Mouse (Mus musculus): ENCODE measurements around the gene Wfikkn2. TPM values are rescaled to one million over a fixed set of nuclear protein-coding genes. Genes with fewer than 3 reads are reported as not detected.
"Not testable (repeated sequence)": the region's sequence is repeated elsewhere in the genome, so short reads cannot be mapped to it uniquely, and the experiment has no call there.

The Wfikkn2 gene
- 1 to 10 TPM; 6.8 to 8.1 (median 7.5) TPM for total RNA-seq (2022)

GRCm38 (mm10) chr11:94245955-94246788 is at the start of gene Wfikkn2:
Gene Wfikkn2 (minus strand): TSS chr11:94246005.
- no peak for DNase-seq (ENCODE audit: low spot score)

- DNase-seq (ENCODE audit: low spot score), result no peak
Observed at GRCm38 (mm10) chr11:94294996-94295845, 49.4 kb upstream of the Wfikkn2 start.

GRCm38 (mm10) chr11:94290062-94290740 is 44.4 kb upstream of the Wfikkn2 start:
- no peak for DNase-seq (ENCODE audit: low spot score)

DNA sequence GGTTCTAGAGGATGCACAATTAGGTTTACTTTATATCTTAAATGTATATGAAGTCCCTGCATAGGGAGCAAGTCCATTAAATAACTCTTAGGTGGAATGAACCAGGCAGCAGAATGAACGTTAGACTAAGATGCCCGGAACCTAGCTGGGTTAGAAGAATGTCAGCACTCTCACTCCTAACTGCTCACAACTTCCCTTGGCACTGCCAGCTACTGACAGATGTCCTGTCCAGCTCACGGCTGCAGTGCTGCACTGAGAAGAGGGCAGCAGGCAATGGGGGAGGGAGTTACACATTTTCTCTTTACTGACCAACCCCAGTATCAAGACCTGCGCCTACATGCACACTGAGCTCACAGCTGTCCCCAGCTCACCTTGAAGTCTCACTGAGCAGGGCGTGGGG is 41.3 kb upstream of the Wfikkn2 start:
- DNase-seq (ENCODE audit: low spot score), result no peak

GRCm38 (mm10) chr11:94285886-94286574 is 40.2 kb upstream of the Wfikkn2 start:
- no peak for DNase-seq (ENCODE audit: low spot score)

DNA sequence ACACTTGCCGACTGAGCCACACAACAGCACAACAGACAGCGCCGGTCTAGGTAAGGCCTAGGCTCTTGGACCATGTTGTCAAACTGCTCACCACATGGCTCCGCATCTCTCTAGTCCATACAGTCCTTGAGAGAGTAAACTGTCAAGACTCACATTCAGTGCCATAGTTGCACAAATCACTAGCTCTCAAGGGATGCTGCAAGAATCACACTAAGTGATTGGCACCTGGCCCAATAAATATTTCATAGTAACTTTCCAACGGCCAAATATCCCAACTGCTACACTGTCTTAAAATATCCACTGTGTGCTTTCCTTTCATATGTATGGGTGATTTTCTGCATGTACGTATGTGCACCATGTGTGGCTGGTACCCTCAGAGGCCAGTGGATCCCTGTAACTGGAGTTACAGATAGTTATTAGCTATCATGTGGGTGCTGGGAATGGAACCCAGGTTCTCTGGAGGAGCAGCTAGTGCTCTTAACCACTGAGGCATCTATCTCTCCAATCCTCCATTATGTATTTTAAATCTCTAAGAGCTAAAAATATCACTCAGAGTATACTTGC is 37.8 kb upstream of the Wfikkn2 start:
- no peak for DNase-seq (ENCODE audit: low spot score)

DNA sequence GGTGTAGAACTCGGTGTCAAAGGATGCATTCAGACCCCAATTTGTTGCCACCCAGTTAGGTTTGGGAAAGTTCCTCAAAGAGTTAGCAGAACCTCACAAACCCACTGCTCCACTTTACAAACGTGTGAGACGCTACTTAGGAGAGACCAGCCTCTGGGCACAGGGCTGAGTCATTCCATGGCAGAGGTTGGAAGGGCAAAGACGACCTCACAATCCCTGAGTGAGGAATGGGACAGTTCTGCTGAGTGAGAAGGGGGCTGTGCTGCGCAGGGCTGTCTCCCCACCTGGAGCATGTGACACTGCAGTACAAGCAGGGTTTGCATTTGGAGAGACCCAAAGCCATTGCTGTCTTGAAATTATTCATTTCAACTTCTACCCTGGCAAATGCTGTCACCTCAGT is 36.5 kb upstream of the Wfikkn2 start:
- DNase-seq (ENCODE audit: low spot score), result no peak

DNA sequence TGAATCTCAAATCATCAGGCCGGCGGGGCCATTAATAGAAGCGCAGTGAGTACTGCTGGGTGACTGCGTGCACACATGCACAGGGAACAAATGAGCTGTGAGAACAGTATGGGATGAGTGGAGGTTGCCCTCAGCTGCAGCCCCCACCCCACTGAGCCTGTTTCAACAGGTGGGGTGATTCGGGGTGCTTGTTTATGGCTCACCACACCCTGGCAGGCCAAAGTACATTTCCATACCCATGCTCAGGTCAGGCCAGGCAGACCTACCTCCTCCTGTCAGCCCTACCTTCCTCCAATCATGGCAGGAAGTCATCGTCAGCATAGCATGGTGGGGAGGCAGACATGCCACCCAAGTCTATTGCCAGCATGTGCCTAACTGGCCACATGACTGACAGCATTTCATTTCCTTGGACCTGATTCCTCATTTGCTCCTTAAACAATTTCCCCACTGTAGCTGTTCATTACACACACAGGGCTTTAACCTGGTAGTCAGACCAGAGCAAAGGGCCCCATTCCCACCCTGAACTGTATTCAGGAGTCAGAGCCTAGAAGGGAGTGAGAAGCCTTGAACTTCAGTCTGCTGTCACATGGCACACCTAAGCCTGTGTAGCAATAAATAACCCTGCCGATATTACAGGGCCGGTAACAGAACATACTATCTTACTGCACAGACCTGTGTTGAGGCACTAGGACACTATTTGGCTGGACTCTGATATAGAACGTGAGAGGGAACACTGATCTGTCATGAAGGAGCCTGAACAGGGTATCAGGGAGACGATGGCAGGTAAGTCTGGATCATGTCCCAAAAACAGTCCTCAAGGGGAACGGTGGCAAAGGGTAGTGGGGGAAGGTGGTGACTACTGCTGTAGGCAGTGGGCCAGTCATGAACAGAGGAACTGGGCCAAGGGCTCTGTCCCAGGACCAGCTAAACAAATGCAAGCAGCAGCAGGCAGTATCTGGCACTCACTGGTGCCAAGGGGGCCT is 35.7 kb upstream of the Wfikkn2 start, which contains the start of gene Gm21885:
Gene Gm21885 (plus strand): TSS at position 675 of the 983 bp plus-strand sequence.
- peak; percentile 24 for DNase-seq (ENCODE audit: low spot score)

DNA sequence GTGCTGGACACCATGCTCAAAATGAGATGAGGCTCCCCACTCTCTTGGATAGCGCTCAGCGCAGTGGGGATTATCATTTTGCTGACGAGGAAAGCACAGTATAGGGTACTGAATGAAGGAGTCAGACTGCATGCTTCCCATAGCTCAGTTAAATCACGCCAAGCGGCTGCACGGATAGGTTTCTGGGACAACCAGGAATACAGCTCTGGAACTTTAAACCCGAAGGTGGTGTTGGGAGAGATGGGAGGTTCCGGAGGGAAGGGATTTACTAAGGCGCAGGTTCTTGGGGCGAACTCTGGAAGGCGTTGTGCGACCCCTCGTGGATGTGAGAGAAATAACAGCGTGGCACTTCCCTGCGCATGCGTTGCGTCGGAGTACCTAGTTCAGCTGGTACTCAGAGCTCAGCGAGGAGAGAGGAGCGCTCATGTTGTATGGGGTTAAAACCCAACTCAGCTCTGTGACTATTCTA is 31.1 kb upstream of the Wfikkn2 start:
- DNase-seq (ENCODE audit: low spot score), result peak; percentile 91

GRCm38 (mm10) chr11:94275686-94276085 is 29.9 kb upstream of the Wfikkn2 start:
- no peak for DNase-seq (ENCODE audit: low spot score)

GRCm38 (mm10) chr11:94275226-94275625 is 29.4 kb upstream of the Wfikkn2 start:
- no peak for DNase-seq (ENCODE audit: low spot score)

DNA sequence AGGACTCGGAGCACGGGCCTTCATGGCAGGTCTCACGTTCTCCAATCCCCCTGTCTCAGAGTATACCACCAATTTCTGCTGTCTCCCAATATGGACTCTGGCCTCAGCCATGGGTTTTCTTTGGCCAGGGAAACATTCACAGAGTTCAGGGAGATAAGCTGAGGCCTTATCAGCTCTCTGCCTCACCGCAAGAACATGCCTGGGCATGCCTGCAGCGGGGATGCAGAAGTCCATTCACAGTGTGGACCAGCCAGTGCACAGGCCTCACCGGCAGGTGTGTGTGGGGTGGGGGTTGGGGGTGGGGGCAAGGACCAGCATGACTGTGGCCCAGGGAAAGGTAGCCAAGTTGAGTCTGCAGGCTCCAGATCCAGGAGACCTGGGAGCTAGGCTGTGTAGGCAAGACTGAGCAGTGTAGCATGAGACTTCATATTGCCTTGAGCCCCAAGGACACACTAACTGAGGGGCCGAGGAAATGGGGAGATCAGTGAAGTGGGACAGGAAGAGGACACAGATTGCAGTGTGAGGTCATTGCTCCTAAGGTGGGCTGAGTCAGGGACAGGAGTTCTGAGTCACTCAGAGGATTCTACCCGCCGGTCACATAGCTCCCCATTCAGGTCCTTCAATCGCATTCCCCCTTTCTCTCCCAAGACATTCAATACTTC is 28.5 kb upstream of the Wfikkn2 start:
- no peak for DNase-seq (ENCODE audit: low spot score)

DNA sequence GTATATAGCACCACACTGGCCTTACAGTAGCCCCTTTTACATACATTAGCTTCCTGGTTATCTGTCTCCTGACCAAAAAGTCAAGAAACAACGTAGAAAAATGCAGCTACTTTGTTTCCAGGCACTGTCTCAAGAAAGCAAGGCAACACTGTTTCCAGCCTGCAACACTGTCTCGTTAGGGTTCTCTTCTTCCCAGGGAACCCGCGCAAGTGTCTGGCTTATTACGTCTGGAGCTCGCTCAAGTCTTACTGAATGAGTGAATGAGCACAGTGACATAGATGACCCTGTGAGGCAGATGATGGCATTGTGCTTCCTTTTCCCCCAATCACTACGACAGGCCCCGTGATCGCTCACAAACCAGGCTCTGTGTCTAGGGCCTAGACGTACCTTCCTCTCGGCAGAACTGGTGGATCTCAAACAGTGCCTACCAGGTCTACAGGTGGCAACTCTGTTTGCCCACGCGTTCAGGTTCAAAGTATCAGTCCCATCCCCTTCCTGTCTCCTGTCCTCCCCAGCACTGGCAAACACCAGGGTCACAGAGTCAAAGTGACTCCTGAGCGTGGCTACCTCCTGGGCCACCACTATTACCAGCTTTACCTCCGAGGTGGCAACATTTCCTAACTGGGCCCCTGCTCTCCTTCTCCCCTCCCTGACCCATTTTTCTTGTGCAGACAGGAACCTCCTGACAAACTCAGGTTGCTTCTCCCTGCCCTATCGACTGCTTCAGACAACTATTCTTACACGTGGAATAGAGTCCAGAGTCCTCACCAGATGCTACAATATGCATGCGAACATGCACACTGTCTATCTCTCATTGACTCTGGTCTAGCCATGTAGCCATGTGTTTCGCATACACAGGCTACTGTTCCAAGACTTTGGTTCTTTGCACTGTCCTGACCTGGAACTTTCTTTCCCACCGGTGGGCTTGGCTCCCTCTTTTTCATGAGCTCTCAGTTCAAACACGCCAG is 27.4 kb upstream of the Wfikkn2 start:
- DNase-seq (ENCODE audit: low spot score), result no peak

GRCm38 (mm10) chr11:94271015-94271414 is 25.2 kb upstream of the Wfikkn2 start:
- DNase-seq (ENCODE audit: low spot score), result no peak

- no peak for DNase-seq (ENCODE audit: low spot score)
Observed at GRCm38 (mm10) chr11:94269906-94270305, 24.1 kb upstream of the Wfikkn2 start.

GRCm38 (mm10) chr11:94268761-94269160 is 23.0 kb upstream of the Wfikkn2 start:
- DNase-seq (ENCODE audit: low spot score), result no peak

DNA sequence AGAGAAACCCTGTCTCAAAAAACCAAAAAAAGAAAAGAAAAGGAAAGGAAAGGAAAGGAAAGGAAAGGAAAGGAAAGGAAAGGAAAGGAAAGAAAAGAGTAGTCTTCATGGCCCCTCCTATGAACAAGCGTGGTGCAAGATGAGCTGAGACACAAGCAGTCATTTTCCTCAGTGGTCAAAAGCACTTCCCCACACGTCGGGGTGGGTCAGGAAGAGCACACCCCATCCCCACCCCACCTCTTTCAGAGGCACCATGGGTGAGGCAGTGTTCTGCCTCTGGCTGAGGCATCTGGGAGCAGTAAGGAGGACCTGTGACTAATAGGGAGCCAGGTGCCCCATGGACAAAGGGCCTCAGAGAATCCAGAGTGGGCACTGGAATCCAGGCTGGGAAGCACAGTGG is 20.4 kb upstream of the Wfikkn2 start:
- not testable (repeated sequence) for DNase-seq (ENCODE audit: low spot score)
